Mouse (Mus musculus): ENCODE measurements at regions not wholly inside any gene's neighbourhood (a gene's known extent, or its start where the extent isn't known, plus 50 kb on each side); places are given as distances from the start of the nearest gene placed in this dataset.
"Not testable (repeated sequence)": the region's sequence is repeated elsewhere in the genome, so short reads cannot be mapped to it uniquely, and the experiment has no call there.

GRCm38 (mm10) chr12:8410410-8411341 lies 89.1 kb downstream of the Rhob start:
- DNase-seq (ENCODE audit: low spot score in 2 of 2), result no peak

GRCm38 (mm10) chr12:8402084-8402483 lies 88.9 kb downstream of the Hs1bp3 start:
- no peak for DNase-seq (ENCODE audit: low spot score in 2 of 2)

- no peak for DNase-seq (ENCODE audit: low spot score in 2 of 2)
These were observed 88.1 kb downstream of the Hs1bp3 start for GRCm38 (mm10) chr12:8401376-8401775.

- DNase-seq (ENCODE audit: low spot score in 2 of 2), result no peak
These were observed 87.3 kb downstream of the Hs1bp3 start for GRCm38 (mm10) chr12:8400345-8401130.

DNA sequence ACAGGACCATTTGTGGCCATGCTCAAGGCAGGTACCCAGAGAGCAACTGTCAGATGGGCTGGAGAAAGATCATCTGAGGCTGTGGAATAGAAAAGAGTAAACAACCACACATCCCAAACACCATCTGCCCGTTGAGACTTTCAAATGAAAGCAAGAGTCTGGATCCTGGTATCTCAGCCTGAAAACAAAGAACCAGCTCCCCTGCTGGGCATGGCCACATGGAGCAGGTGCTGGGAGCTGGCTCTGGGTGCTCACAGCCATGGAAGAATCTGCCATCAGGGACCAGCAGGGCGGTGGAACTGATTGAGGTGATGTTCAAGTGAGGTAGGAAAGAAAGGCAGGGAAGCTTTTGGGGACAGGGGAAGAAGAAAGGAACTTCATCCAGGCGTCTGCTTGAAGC lies 85.6 kb downstream of the Hs1bp3 start:
- peak in 1 of 2 experiments; percentile 33 for DNase-seq (ENCODE audit: low spot score in 2 of 2)

GRCm38 (mm10) chr12:8396408-8396807 lies 83.2 kb downstream of the Hs1bp3 start:
- DNase-seq (ENCODE audit: low spot score in 2 of 2), result not testable (repeated sequence)

DNA sequence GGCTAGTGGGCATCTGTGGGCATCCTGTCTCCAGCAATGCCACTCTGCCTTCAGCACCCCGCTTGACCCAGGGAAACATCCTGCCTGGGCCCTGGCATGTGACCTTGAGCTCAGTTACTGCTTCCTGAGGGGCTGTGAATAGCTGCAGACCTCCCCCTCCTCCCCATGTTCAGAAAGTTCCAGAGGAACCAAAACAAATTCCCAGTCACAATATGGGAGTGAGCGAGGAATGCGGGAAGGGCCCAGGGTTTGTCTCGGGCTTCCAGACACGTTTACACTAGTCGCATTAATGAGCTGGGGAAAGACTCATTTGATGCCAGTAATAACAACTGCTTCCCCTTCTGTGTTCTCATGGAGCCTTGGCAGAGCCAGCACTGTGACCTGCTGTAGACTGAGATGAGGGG lies 81.7 kb downstream of the Hs1bp3 start:
- DNase-seq (ENCODE audit: low spot score in 2 of 2), result peak in 1 of 2 experiments; percentile 33

GRCm38 (mm10) chr12:8393976-8394375 lies 80.7 kb downstream of the Hs1bp3 start:
- no peak for DNase-seq (ENCODE audit: low spot score in 2 of 2)

All from right cerebral cortex, postnatal 10 days (tissue).